Mouse (Mus musculus): ENCODE data around the gene Hexb.

DNA sequence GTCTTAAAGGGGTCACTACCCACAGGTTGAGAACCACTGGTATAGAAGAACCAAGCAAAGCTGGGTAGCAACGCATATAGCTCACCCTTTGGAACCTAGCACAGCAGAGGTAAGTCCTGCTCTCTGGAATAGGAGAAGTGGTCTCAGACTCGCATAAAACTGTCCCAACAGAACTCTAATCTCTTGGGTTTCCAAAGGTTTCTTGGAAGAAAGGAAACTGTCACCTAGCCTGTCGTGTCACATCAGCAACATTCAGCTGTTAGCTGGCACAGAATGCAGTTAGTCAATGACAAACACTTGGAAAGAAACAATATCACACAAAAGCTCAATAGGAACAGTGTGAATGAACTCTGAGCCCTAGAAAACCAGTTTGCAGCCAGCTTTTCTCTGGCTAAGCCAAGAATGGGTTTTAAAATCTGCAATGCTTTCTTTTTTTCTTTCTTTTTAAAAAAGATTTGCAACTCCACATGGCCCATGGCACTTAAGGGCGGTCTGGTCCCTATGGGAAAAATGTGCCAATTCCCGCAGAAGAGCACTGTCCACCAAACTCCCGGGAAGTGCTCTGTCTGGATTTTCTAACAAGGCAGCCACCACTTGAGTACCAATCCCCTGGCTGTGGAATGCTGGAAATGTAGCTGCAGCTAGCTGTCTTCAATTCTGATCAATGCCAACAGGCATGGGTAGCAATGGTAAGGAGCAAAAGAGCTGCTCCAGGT is 17.9 kb downstream of the Hexb start:
- TF ChIP-seq POLR2A (IDR thresholded peaks at IDR 0.05; ENCODE audit: control insufficient read depth in 1 of 2, insufficient read depth in 1 of 2, low read depth in 1 of 2, low read length in 2 of 2, poor library complexity in 1 of 2) (no peak), EP300 (IDR thresholded peaks at IDR 0.05; ENCODE audit: low read depth in 1 of 2, low read length in 2 of 2) (no peak), E2F4 (IDR thresholded peaks at IDR 0.05; ENCODE audit: borderline replicate concordance, low read depth, low read length) (no peak), CTCF (IDR thresholded peaks at IDR 0.05 in 2 of 3, conservative IDR thresholded peaks at IDR 0.05 in 1 of 3; ENCODE audit: control insufficient read depth in 1 of 3, insufficient read depth in 1 of 3, low read depth in 2 of 3, low read length in 3 of 3, poor library complexity in 1 of 3, severe bottlenecking in 1 of 3) (no peak), TCF12 (IDR thresholded peaks at IDR 0.05; ENCODE audit: low read depth, low read length) (no peak)

Data from MEL (cell line).